Mouse (Mus musculus): ENCODE measurements around the gene Tmcc2. TPM values are rescaled to one million over a fixed set of nuclear protein-coding genes. Genes with fewer than 3 reads are reported as not detected.

The Tmcc2 gene
- polyA plus RNA-seq, 1 experiment from 2014 or later = 2.2 TPM

GRCm38 (mm10) chr1:132366235-132366634 is 24.8 kb downstream of the Tmcc2 start:
- H3K27ac ChIP-seq (ENCODE audit: low read depth, low read length) = no peak overlapping the region
- WGBS = 81% methylated on average over 8 of the region's 8 CpGs
- no peak overlapping the region for H3K4me3 ChIP-seq (ENCODE audit: low read depth, low read length)
- no peak overlapping the region for H3K4me2 ChIP-seq (replicated peaks; ENCODE audit: low read depth)
- H3K36me3 ChIP-seq (ENCODE audit: control insufficient read depth, insufficient read depth) = no peaks in the 10 kb centered on the region
- no peak overlapping the region for H3K9ac ChIP-seq (ENCODE audit: low read depth, low read length)
- no peaks in the 10 kb centered on the region for H3K9me3 ChIP-seq (ENCODE audit: control insufficient read depth)
- ATAC-seq = no peak
- no peak for TF ChIP-seq CTCF (IDR thresholded peaks at IDR 0.05; ENCODE audit: low read depth)
- no peaks in the 10 kb centered on the region for H3K4me1 ChIP-seq (replicated peaks; ENCODE audit: control insufficient read depth, insufficient read depth, low read length)
- H3K27me3 ChIP-seq (replicated peaks; ENCODE audit: control insufficient read depth, insufficient read depth, low read length) = no peaks in the 10 kb centered on the region

GRCm38 (mm10) chr1:132365645-132366044 is 25.4 kb downstream of the Tmcc2 start:
- H3K9me3 ChIP-seq (ENCODE audit: control insufficient read depth) = no peaks in the 10 kb centered on the region
- H3K36me3 ChIP-seq (ENCODE audit: control insufficient read depth, insufficient read depth) = no peaks in the 10 kb centered on the region
- TF ChIP-seq CTCF (IDR thresholded peaks at IDR 0.05; ENCODE audit: low read depth) = no peak
- no peak overlapping the region for H3K4me3 ChIP-seq (ENCODE audit: low read depth, low read length)
- WGBS = 58% methylated on average over 4 of the region's 4 CpGs
- no peak overlapping the region for H3K9ac ChIP-seq (ENCODE audit: low read depth, low read length)
- no peak overlapping the region for H3K27ac ChIP-seq (ENCODE audit: low read depth, low read length)
- H3K4me2 ChIP-seq (replicated peaks; ENCODE audit: low read depth) = no peak overlapping the region
- H3K27me3 ChIP-seq (replicated peaks; ENCODE audit: control insufficient read depth, insufficient read depth, low read length) = no peaks in the 10 kb centered on the region
- H3K4me1 ChIP-seq (replicated peaks; ENCODE audit: control insufficient read depth, insufficient read depth, low read length) = no peaks in the 10 kb centered on the region
- no peak for ATAC-seq

- H3K9me3 ChIP-seq (ENCODE audit: control insufficient read depth) = no peaks in the 10 kb centered on the region
- no peak overlapping the region for H3K4me2 ChIP-seq (replicated peaks; ENCODE audit: low read depth)
- H3K36me3 ChIP-seq (ENCODE audit: control insufficient read depth, insufficient read depth) = no peaks in the 10 kb centered on the region
- no peaks in the 10 kb centered on the region for H3K27me3 ChIP-seq (replicated peaks; ENCODE audit: control insufficient read depth, insufficient read depth, low read length)
- WGBS = 79% methylated on average over 7 of the region's 7 CpGs
- H3K9ac ChIP-seq (ENCODE audit: low read depth, low read length) = no peak overlapping the region
- H3K27ac ChIP-seq (ENCODE audit: low read depth, low read length) = no peak overlapping the region
- no peak overlapping the region for H3K4me3 ChIP-seq (ENCODE audit: low read depth, low read length)
- no peak for TF ChIP-seq CTCF (IDR thresholded peaks at IDR 0.05; ENCODE audit: low read depth)
- H3K4me1 ChIP-seq (replicated peaks; ENCODE audit: control insufficient read depth, insufficient read depth, low read length) = no peaks in the 10 kb centered on the region
- ATAC-seq = no peak
These were observed 26.1 kb downstream of the Tmcc2 start for GRCm38 (mm10) chr1:132364896-132365557.

- WGBS = 83% methylated on average over 3 of the region's 3 CpGs
- TF ChIP-seq CTCF (IDR thresholded peaks at IDR 0.05; ENCODE audit: low read depth) = no peak
- no peak overlapping the region for H3K27ac ChIP-seq (ENCODE audit: low read depth, low read length)
- H3K9ac ChIP-seq (ENCODE audit: low read depth, low read length) = no peak overlapping the region
- H3K4me3 ChIP-seq (ENCODE audit: low read depth, low read length) = no peak overlapping the region
- H3K4me1 ChIP-seq (replicated peaks; ENCODE audit: control insufficient read depth, insufficient read depth, low read length) = no peaks in the 10 kb centered on the region
- H3K27me3 ChIP-seq (replicated peaks; ENCODE audit: control insufficient read depth, insufficient read depth, low read length) = no peaks in the 10 kb centered on the region
- no peak for ATAC-seq
- no peaks in the 10 kb centered on the region for H3K9me3 ChIP-seq (ENCODE audit: control insufficient read depth)
- H3K36me3 ChIP-seq (ENCODE audit: control insufficient read depth, insufficient read depth) = no peaks in the 10 kb centered on the region
- H3K4me2 ChIP-seq (replicated peaks; ENCODE audit: low read depth) = no peak overlapping the region
These were observed 26.7 kb downstream of the Tmcc2 start for GRCm38 (mm10) chr1:132364388-132364787.

- Histone ChIP-seq H3K9me3 (ENCODE audit: control insufficient read depth) (no peaks in the 10 kb centered on the region), H3K4me2 (replicated peaks; ENCODE audit: low read depth) (no peak overlapping the region), H3K27me3 (replicated peaks; ENCODE audit: control insufficient read depth, insufficient read depth, low read length) (no peaks in the 10 kb centered on the region), H3K4me3 (ENCODE audit: low read depth, low read length) (no peak overlapping the region), H3K4me1 (replicated peaks; ENCODE audit: control insufficient read depth, insufficient read depth, low read length) (no peaks in the 10 kb centered on the region), H3K9ac (ENCODE audit: low read depth, low read length) (no peak overlapping the region), H3K36me3 (ENCODE audit: control insufficient read depth, insufficient read depth) (peaks cover 4% of the 10 kb centered on the region; the same call in 1 of the 2 replicates), H3K27ac (ENCODE audit: low read depth, low read length) (no peak overlapping the region)
- no peak for TF ChIP-seq CTCF (IDR thresholded peaks at IDR 0.05; ENCODE audit: low read depth)
- ATAC-seq = no peak
- 59% methylated on average over 6 of the region's 6 CpGs for WGBS
These were observed 29.1 kb downstream of the Tmcc2 start for GRCm38 (mm10) chr1:132361959-132362358.

- WGBS = 61% methylated on average over 1 of the region's 1 CpGs
- Histone ChIP-seq H3K9ac (ENCODE audit: low read depth, low read length) (no peak overlapping the region), H3K4me3 (ENCODE audit: low read depth, low read length) (no peak overlapping the region), H3K4me2 (replicated peaks; ENCODE audit: low read depth) (no peak overlapping the region), H3K36me3 (ENCODE audit: control insufficient read depth, insufficient read depth) (peaks cover 4% of the 10 kb centered on the region; the same call in 1 of the 2 replicates), H3K27me3 (replicated peaks; ENCODE audit: control insufficient read depth, insufficient read depth, low read length) (no peaks in the 10 kb centered on the region), H3K9me3 (ENCODE audit: control insufficient read depth) (no peaks in the 10 kb centered on the region), H3K4me1 (replicated peaks; ENCODE audit: control insufficient read depth, insufficient read depth, low read length) (no peaks in the 10 kb centered on the region), H3K27ac (ENCODE audit: low read depth, low read length) (no peak overlapping the region)
- TF ChIP-seq CTCF (IDR thresholded peaks at IDR 0.05; ENCODE audit: low read depth) = no peak
- ATAC-seq = no peak
These were observed 34.2 kb downstream of the Tmcc2 start for GRCm38 (mm10) chr1:132356841-132357240.
